Mouse (Mus musculus) E14TG2a.4 (cell line): ENCODE measurements around the gene Tmem119.
"Not testable (repeated sequence)": the region's sequence is repeated elsewhere in the genome, so short reads cannot be mapped to it uniquely, and the experiment has no call there.

ENCODE experiments used
- H3K27me3 ChIP-seq: 2 replicates; pipeline ENCODE4 v1.6.1; 2014; ENCODE audit warnings: low read length, control low read depth; ENCODE audit not compliant: insufficient read depth
- H3K36me3 ChIP-seq: 2 replicates; pipeline ENCODE4 v1.6.1; 2014; ENCODE audit warnings: low read length, control low read depth; ENCODE audit not compliant: insufficient read depth
- H3K4me1 ChIP-seq: replicated peaks from 2 replicates; pipeline ENCODE4 v1.6.1; 2014; ENCODE audit warnings: low read depth, low read length, control low read depth
- H3K4me3 ChIP-seq: replicated peaks from 2 replicates; pipeline ENCODE4 v1.5.1; 2014; ENCODE audit warnings: mild to moderate bottlenecking, low read length
- H3K9me3 ChIP-seq: 2 replicates; pipeline ENCODE4 v1.6.1; 2014; ENCODE audit warnings: low read length, control low read depth
- CTCF ChIP-seq: conservative IDR thresholded peaks from 2 replicates; pipeline ENCODE4 v1.5.1; 2014; ENCODE audit warnings: low read length
- NANOG ChIP-seq: IDR thresholded peaks from 2 replicates; pipeline ENCODE4 v1.6.1; 2014; ENCODE audit warnings: borderline replicate concordance, low read length, mixed read lengths
- POU5F1 ChIP-seq: IDR thresholded peaks from 2 replicates; pipeline ENCODE4 v1.6.1; 2014; ENCODE audit warnings: low read length, borderline replicate concordance

The Tmem119 gene

DNA sequence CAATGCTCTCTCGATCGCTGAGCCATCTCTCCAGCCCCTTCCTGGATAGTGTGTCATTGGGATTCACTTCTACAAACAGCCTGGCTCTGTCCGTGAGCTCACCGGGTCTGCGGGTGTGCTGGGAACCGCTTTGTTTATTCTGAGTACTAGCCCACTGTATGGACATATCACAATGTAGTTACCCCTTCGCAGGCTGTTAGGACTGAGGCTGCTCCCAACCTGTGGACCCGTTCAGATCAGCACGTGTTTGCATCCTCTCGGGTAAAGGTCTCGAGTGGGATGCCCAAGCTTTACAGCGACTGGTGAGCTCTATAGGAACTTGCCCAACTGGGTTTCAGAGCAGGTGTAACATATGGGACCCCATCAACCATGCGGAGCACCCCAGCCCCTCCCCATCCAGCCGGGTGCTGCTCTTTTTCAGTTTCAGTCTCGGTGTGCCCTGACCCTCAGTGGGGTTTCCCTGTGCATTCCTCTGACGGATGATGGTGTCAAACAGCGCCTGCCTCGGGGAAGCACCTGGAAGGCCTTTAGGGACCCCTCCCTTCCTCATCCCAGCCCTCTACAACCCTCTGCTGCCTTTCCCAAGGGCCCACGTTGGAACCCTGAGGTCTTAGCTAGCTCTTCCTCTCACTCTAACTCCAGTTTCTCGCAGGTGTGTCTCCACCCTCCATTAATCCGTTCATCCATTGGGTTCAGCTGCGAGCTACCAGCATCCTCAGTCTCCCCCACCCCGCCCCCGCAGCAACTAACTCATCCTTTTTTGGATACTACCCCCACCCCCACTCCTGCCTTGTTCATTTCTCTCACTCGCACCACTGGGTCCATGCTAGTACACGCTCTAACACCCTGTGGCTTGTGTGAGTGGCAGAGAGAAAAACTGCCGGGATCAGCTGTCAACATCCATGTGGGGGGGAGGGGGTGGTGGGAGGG, 14.1 kb upstream of the Tmem119 start:
- TF ChIP-seq CTCF = no peak
- TF ChIP-seq NANOG = no peak
- no peak for TF ChIP-seq POU5F1
- Histone ChIP-seq H3K36me3 (no peaks in the 10 kb centered on the region), H3K27me3 (0 out of 2 replicates have a peak, but pooled peaks cover 3% of the 10 kb centered on the region), H3K4me1 (peaks cover 43% of the 10 kb centered on the region), H3K9me3 (no peaks in the 10 kb centered on the region), H3K4me3 (peak overlapping the region; percentile 35)

DNA sequence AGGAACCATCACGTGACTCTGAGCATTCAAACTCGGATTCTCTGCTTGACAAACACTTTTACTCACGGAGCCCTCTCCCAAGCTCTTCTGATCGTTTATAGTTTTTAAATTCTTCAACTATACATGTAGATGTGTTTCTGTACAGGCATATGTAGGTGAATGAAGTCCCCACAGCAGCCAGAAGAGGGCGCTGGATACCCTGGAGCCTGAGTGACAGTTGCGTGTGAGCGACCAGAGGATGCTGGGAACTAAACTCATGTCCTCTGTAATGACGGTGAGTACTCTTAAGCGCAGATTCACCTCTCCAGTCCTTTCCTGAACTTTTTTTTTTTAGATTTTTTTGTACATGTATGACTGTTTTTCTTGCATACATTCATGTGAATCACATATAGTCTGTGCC, 13.3 kb upstream of the Tmem119 start:
- peaks cover 35% of the 10 kb centered on the region for H3K4me1 ChIP-seq
- H3K9me3 ChIP-seq = no peaks in the 10 kb centered on the region
- peak overlapping the region; percentile 35 for H3K4me3 ChIP-seq
- no peaks in the 10 kb centered on the region for H3K27me3 ChIP-seq
- no peaks in the 10 kb centered on the region for H3K36me3 ChIP-seq
- TF ChIP-seq CTCF = peak; percentile 77
- no peak for TF ChIP-seq NANOG

DNA sequence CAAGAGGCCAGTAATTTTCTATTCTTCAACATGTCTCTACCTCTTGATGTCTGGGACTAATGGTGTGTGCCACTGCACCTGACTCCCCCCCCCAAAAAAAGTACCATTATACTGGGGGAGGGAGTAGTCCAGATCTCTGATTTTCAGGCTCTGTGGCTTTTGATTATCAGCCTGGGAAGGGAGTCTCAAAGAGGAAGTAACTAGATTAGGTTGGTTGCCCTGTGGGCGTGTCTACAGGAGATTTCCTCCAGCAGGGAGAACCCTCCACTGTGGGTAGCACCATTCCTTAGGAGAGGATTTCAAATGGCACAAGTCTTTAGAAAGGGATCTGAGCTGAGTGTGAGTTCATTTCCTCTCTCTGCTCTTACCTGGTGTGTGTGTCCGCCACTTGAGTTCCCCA, 12.3 kb upstream of the Tmem119 start:
- Histone ChIP-seq H3K4me1 (peaks cover 32% of the 10 kb centered on the region), H3K36me3 (no peaks in the 10 kb centered on the region), H3K9me3 (no peaks in the 10 kb centered on the region), H3K4me3 (no peak overlapping the region), H3K27me3 (0 out of 2 replicates have a peak, but pooled peaks cover 3% of the 10 kb centered on the region)
- TF ChIP-seq NANOG (no peak), POU5F1 (no peak), CTCF (no peak)

DNA sequence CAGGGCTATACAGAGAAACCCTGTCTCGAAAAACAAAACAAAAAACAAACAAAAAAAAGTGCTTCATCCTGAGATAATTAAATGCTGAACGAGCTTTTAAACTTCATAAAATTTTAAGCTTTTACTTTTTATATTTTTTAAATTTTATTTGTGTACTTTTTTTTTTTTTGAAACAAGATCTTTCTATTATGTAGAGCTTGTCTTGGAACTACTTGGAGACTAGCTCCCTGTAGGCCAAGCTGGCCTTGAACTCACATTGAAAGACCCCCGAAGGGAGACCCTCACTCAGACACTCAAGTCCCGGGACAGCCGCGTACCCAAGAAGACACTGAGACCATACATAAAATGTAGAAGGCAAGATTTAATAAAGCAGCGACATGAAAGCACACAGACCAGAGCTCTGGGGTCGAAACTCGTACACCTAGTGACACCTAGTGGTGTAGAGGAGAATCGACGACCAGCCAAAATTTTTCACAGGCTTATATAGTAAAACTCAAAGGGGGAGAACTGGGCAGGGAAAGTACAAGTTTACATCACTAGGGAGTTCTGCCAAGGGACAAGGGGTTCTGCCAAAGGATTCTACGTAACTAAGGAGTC, 11.6 kb upstream of the Tmem119 start:
- H3K9me3 ChIP-seq, H3K4me3 ChIP-seq, H3K27me3 ChIP-seq, H3K36me3 ChIP-seq: not testable (repeated sequence)
- peaks cover 32% of the 10 kb centered on the region for H3K4me1 ChIP-seq

DNA sequence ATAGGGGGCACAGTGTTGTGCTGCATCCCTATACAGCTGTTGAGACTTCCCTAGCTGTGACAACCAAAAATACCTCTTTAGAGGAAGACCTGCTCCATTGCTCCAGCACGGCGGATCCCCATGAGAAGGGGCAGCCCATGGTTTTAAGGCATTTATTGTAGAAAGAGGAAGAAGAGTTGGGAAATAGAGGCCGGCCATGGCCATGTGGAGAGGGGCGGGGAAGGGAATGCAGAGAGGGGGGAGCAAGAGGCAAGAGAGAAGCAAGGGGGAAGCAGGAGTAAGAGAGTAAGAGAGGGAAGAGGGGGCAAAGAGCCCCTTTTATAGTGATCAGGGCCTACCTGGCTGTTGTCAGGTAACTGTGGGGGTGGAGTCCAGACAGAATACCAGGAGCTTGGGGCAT, 9.8 kb upstream of the Tmem119 start:
- no peak for TF ChIP-seq POU5F1
- TF ChIP-seq NANOG = no peak
- no peak for TF ChIP-seq CTCF
- Histone ChIP-seq H3K27me3 (peaks cover 4% of the 10 kb centered on the region; the same call in 1 of the 2 replicates), H3K9me3 (no peaks in the 10 kb centered on the region), H3K4me1 (peaks cover 24% of the 10 kb centered on the region), H3K4me3 (no peak overlapping the region), H3K36me3 (no peaks in the 10 kb centered on the region)

DNA sequence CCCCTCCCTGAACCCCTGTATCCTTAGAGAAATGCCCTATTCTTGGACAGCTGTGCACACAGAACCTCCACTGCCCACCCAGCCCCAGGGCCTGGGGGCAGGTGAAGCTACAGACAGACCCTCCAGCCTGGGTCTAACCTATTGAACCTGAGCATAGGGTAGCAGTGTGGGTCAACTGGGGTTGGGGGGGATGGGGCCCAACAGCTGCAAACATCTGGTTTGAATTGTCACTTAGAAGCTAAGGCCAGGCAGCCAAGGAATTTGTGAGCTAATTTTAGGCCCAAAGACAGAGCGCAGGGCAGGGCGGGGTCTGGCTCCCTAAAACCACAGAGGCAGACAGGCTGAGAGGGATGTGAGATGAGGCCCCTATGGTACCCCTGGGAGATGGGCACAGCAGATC, 7.9 kb upstream of the Tmem119 start:
- 0 out of 2 replicates have a peak, but pooled peaks cover 10% of the 10 kb centered on the region for H3K4me1 ChIP-seq
- no peaks in the 10 kb centered on the region for H3K9me3 ChIP-seq
- TF ChIP-seq NANOG (no peak), POU5F1 (no peak), CTCF (no peak)
- no peak overlapping the region for H3K4me3 ChIP-seq
- peaks cover 4% of the 10 kb centered on the region; the same call in 1 of the 2 replicates for H3K27me3 ChIP-seq
- no peaks in the 10 kb centered on the region for H3K36me3 ChIP-seq

DNA sequence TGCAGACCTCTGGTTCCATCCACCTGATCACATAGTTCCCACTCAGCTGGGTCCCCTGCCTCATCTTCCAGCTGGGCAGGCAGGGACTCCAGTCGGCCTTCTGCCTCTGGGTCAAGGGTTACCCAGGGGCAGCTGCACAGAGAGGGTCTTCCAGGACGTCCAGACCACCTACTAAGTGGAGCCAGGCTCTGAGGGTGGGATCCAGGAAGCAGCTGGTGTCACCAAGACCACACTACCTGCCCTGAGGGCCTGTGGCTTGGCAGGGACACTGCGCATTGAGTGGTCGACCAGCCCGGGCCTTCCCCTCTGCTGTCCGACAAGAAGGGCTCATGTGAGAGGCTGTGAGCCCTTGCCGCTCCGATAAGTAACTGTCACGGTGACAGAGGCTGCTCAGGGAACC, 7.4 kb upstream of the Tmem119 start:
- TF ChIP-seq NANOG (no peak), CTCF (no peak), POU5F1 (no peak)
- Histone ChIP-seq H3K4me1 (0 out of 2 replicates have a peak, but pooled peaks cover 10% of the 10 kb centered on the region), H3K9me3 (no peaks in the 10 kb centered on the region), H3K27me3 (peaks cover 4% of the 10 kb centered on the region; the same call in 1 of the 2 replicates), H3K36me3 (no peaks in the 10 kb centered on the region), H3K4me3 (no peak overlapping the region)

DNA sequence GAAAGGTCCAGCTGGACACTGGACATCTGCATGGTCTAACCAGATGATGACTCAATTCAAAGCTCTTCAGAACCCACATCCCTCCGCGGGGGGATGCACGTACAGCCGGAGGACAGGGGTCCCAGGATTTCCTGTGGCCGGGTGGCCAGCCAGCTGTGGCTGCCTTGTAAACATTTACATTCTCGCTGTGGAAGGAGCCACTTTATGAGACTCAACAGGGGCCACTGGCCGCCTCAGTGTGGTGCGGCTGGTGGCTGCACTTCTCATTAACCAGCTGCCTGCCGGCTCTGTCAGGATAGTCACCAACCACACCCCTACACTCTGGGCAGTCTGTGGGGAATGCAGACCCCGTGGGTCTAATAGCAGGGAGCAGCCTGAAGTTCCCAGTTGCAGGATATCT, 6.1 kb upstream of the Tmem119 start:
- no peak overlapping the region for H3K4me3 ChIP-seq
- H3K9me3 ChIP-seq = no peaks in the 10 kb centered on the region
- TF ChIP-seq POU5F1 (no peak), NANOG (no peak), CTCF (no peak)
- 0 out of 2 replicates have a peak, but pooled peaks cover 10% of the 10 kb centered on the region for H3K4me1 ChIP-seq
- peaks cover 4% of the 10 kb centered on the region; the same call in 1 of the 2 replicates for H3K27me3 ChIP-seq
- no peaks in the 10 kb centered on the region for H3K36me3 ChIP-seq

- H3K4me3 ChIP-seq = no peak overlapping the region
- no peak for TF ChIP-seq POU5F1
- TF ChIP-seq CTCF = no peak
- TF ChIP-seq NANOG = no peak
- peaks cover 16% of the 10 kb centered on the region for H3K4me1 ChIP-seq
- H3K27me3 ChIP-seq = peaks cover 4% of the 10 kb centered on the region; the same call in 1 of the 2 replicates
- H3K36me3 ChIP-seq = no peaks in the 10 kb centered on the region
- H3K9me3 ChIP-seq = no peaks in the 10 kb centered on the region
Observed at GRCm38 (mm10) chr5:113805301-113805700, 5.0 kb upstream of the Tmem119 start.
